Mouse (Mus musculus) gastrocnemius, adult 18-20 months (tissue): ENCODE results near the gene Treml1. TPM values are rescaled to one million over a fixed set of nuclear protein-coding genes. Genes with fewer than 3 reads are reported as not detected.

ENCODE experiments used
- DNase-seq: peaks from one replicate; pipeline ENCODE4 v3.0.0; 2021; ENCODE audit warnings: low spot score
- total RNA-seq, 2 experiments: library from RNA; stranded (reverse); gene quantifications; 2 replicates each; pipeline ENCODE4 v1.2.3; 2021

Treml1 gene
- total RNA-seq, 2 experiments from 2014 or later = 0.19 TPM; not detected in 1

- DNase-seq = peak; percentile 59
Measured at GRCm38 (mm10) chr17:48408526-48409291, 49.0 kb downstream of the Treml1 start.

GRCm38 (mm10) chr17:48409380-48410298, 49.9 kb downstream of the Treml1 start, which contains the start of the genes Nfya and Oard1:
TSS of gene Nfya (minus strand) at chr17:48409906.
TSS of gene Oard1 (plus strand) at chr17:48410014.
- peak; percentile 100 for DNase-seq

- no peak for DNase-seq
Measured at GRCm38 (mm10) chr17:48410299-48410785, 50.6 kb downstream of the Treml1 start.

- DNase-seq = no peak
Measured at GRCm38 (mm10) chr17:48411241-48411640, 51.5 kb downstream of the Treml1 start.

- no peak for DNase-seq
Measured at GRCm38 (mm10) chr17:48416011-48416410, 56.3 kb downstream of the Treml1 start.

Other genes with a start within 250 kb of the Treml1 start
- not detected for gene 9830107B12Rik, start 213.6 kb upstream of the Treml1 start, total RNA-seq
- not detected for gene A530064D06Rik, start 192.6 kb upstream of the Treml1 start, total RNA-seq
- gene Trem1, start 127.1 kb upstream of the Treml1 start, total RNA-seq = not detected
- gene Trem3, start 112.1 kb upstream of the Treml1 start, total RNA-seq = not detected
- gene Treml4, start 95.6 kb upstream of the Treml1 start, total RNA-seq = not detected
- gene Treml2, start 60.4 kb upstream of the Treml1 start, total RNA-seq = under 1 TPM in 1 of 2 experiments, not detected in 1; 0.12 TPM
- under 1 TPM in 1 of 2 experiments, not detected in 1; 0.05 TPM for gene B430306N03Rik, start 43.8 kb upstream of the Treml1 start, total RNA-seq
- under 1 TPM in 1 of 2 experiments, not detected in 1; 0.97 TPM for gene Trem2, start 13.5 kb upstream of the Treml1 start, total RNA-seq
- 1 to 10 TPM; 5.4 to 7.3 TPM for gene Nfya, start 50.0 kb downstream of the Treml1 start, total RNA-seq
- gene Oard1, start 50.1 kb downstream of the Treml1 start, total RNA-seq = 10 to 100 TPM; 12.3 to 17.4 TPM
- 100 to 1,000 TPM; 411 to 558 TPM for gene Apobec2, start 73.0 kb downstream of the Treml1 start, total RNA-seq
- not detected for gene Tspo2, start 91.6 kb downstream of the Treml1 start, total RNA-seq
- not detected for gene Unc5cl, start 95.0 kb downstream of the Treml1 start, total RNA-seq